Mouse (Mus musculus) thymus, adult 2 months (tissue): ENCODE measurements around the gene Sh3pxd2b. TPM values are rescaled to one million over a fixed set of nuclear protein-coding genes. Genes with fewer than 3 reads are reported as not detected.

ENCODE experiments used
- DNase-seq: peaks from one replicate; pipeline ENCODE4 v3.0.0; 2021
- H3K27ac ChIP-seq: fragments of 200-500 bp; 2 replicates; pipeline ENCODE4 v1.5.1; 2012; ENCODE audit warnings: low read length, control low read depth; ENCODE audit not compliant: control insufficient read depth, insufficient read depth
- H3K27me3 ChIP-seq: fragments of 200-500 bp; 2 replicates; pipeline ENCODE4 v1.6.1; 2012; ENCODE audit warnings: mild to moderate bottlenecking, low read length, moderate library complexity, mixed read lengths; ENCODE audit not compliant: control insufficient read depth, insufficient read depth
- H3K36me3 ChIP-seq: fragments of 200-500 bp; 2 replicates; pipeline ENCODE4 v1.6.1; 2012; ENCODE audit warnings: mild to moderate bottlenecking, low read length, moderate library complexity; ENCODE audit not compliant: control insufficient read depth, insufficient read depth
- H3K4me1 ChIP-seq: fragments of 200-500 bp; replicated peaks from 2 replicates; pipeline ENCODE4 v1.6.1; 2012; ENCODE audit warnings: low read length; ENCODE audit not compliant: control insufficient read depth, insufficient read depth
- H3K4me3 ChIP-seq: fragments of 200-500 bp; 2 replicates; pipeline ENCODE4 v1.5.1; 2012; ENCODE audit warnings: mild to moderate bottlenecking, low read length, control low read depth, moderate library complexity; ENCODE audit not compliant: control insufficient read depth, insufficient read depth
- CTCF ChIP-seq: fragments of 200-500 bp; IDR thresholded peaks from 2 replicates; pipeline ENCODE4 v1.5.1; 2012; ENCODE audit warnings: mild to moderate bottlenecking, control low read depth, low read length, moderate library complexity, borderline replicate concordance; ENCODE audit not compliant: control insufficient read depth, poor library complexity, insufficient read depth; ENCODE audit errors: extremely low read depth
- POLR2A ChIP-seq: fragments of 200-500 bp; IDR thresholded peaks from 2 replicates; pipeline ENCODE4 v1.6.1; 2012; ENCODE audit warnings: mild to moderate bottlenecking, low read length, control low read depth, moderate library complexity; ENCODE audit not compliant: control insufficient read depth, poor library complexity, insufficient read depth; ENCODE audit errors: extremely low read depth
- WGBS: fragments of 180-500 bp; shearing (Covaris S2); methylation state at CpG from one replicate; pipeline ENCODE4 v1.1.7; 2018; 5-methylcytosine and 5-hydroxymethylcytosine counted together
- polyA plus RNA-seq: library from polyadenylated mRNA; depleted of rRNA; stranded (reverse); fragments of >200 nt; gene quantifications from 2 replicates; pipeline ENCODE4 v1.2.3, GENCODE M21; 2012

Sh3pxd2b gene
- polyA plus RNA-seq, 1 experiment, result 7.5 TPM

DNA sequence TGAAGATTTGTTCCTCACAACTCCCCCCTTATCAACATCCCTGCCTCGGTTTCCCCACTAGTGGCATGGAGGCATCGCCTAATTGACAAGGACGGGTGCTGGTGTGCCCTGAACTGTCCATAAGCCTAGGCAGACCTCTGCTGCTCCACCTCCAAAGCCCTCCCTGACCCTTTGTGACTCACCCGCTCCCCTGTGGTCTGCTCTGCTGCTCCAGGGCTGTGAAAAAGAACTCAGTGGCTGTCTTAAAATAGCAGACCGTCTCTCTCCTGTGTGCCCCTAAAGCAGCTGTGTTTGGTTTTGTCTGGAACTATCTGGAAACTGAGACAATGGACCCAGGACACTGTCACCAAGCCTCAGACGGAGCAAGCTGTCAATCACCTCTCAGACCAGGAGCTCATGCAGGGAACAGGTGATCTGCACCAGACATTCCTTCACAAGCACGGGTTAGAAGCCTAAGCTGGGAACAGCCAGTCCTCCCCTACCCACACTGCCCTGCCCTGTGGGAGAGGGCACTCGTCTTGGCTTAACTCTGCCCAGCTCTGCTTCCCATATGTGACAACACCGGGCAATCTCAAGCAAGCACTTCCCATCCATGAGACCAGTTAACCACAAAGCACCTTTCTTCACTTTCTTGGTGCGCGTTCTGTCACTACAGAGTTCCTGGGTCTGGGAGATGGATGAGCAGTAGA lies 27.0 kb upstream of the Sh3pxd2b start:
- Histone ChIP-seq H3K4me1 (no peaks in the 10 kb centered on the region), H3K4me3 (no peak overlapping the region), H3K27me3 (no peaks in the 10 kb centered on the region), H3K36me3 (no peaks in the 10 kb centered on the region), H3K27ac (no peak overlapping the region)
- TF ChIP-seq CTCF (no peak), POLR2A (no peak)
- WGBS, result 66% methylated on average over 11 of the region's 11 CpGs
- no peak for DNase-seq

DNA sequence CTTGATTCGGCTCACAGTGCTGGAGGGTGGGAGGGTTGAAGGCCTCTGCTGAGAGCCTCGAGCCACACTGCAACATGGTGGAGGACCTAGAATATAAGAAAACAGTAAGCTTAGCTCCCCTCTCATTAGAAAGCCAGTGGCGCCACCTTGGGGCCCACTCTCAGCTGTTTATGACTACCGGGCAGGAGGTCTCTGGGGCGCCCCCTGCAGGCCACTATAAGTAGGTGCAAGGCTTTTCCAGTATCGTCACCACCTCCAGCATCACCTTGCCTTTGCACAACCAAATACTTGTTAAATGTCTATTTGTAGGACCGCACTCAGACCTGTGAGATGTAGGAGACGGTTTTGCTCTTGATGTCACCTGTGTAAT lies 26.4 kb upstream of the Sh3pxd2b start:
- WGBS, result 43% methylated on average over 8 of the region's 8 CpGs

GRCm38 (mm10) chr11:32324609-32325008 lies 23.0 kb upstream of the Sh3pxd2b start:
- TF ChIP-seq POLR2A (no peak), CTCF (peak; percentile 95)
- H3K27ac ChIP-seq, result no peak overlapping the region
- H3K4me3 ChIP-seq, result no peak overlapping the region
- 11% methylated on average over 15 of the region's 15 CpGs for WGBS
- H3K36me3 ChIP-seq, result no peaks in the 10 kb centered on the region
- no peaks in the 10 kb centered on the region for H3K4me1 ChIP-seq
- DNase-seq, result peak; percentile 85
- no peaks in the 10 kb centered on the region for H3K27me3 ChIP-seq

More for the DNA sequence above, 26.4 kb upstream of the Sh3pxd2b start:
- TF ChIP-seq CTCF, result peak; percentile 88
- no peak for TF ChIP-seq POLR2A
- Histone ChIP-seq H3K4me3 (no peak overlapping the region), H3K27me3 (no peaks in the 10 kb centered on the region), H3K4me1 (no peaks in the 10 kb centered on the region), H3K27ac (no peak overlapping the region), H3K36me3 (no peaks in the 10 kb centered on the region)
- peak; percentile 63 for DNase-seq

DNA sequence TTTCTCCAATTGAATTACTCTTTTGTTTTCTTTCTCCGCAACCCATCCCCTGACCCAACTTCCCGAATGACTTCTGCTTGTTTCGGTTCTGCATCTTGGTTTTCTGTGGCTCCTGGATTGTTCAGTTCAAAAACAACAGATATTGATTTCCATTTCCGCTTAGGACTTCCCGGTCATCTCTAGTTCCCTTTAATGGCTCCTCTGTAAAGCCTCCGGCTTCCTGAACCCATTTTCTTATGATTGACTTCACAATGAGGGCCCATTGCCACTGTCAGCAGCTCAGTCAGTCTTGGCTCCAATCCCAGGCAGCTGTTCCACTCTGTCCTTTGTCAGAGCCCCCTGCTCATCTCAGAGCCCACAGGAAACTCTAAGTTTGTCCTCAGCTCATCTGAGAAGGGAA lies 16.5 kb upstream of the Sh3pxd2b start:
- no peaks in the 10 kb centered on the region; the same call in 1 of the 2 replicates for H3K27me3 ChIP-seq
- H3K27ac ChIP-seq, result no peak overlapping the region
- 36% methylated on average over 6 of the region's 6 CpGs for WGBS
- no peak for DNase-seq
- TF ChIP-seq POLR2A (no peak), CTCF (no peak)
- H3K4me3 ChIP-seq, result no peak overlapping the region
- no peaks in the 10 kb centered on the region; the same call in 1 of the 2 replicates for H3K4me1 ChIP-seq
- H3K36me3 ChIP-seq, result no peaks in the 10 kb centered on the region

DNA sequence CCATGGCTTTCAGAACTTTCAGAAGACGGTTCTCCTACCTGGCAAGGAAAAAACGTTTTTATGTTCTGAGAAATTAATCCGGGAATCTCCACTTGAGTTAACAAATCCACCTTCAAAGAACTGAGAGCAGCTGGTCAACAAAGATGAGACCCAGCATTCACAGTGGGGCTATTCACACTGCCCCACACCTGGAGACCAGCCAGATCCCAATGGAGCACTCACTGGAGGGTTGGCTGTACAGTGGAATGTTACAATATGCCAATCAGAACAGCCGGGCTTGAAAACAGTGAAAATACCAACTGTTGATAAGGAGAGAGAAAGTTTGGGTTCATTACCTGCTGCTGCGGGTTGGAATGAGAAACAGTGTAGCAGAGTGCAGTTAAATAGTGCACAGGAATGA lies 15.8 kb upstream of the Sh3pxd2b start:
- 87% methylated on average over 5 of the region's 5 CpGs for WGBS
- H3K27me3 ChIP-seq, result no peaks in the 10 kb centered on the region; the same call in 1 of the 2 replicates
- H3K27ac ChIP-seq, result no peak overlapping the region
- TF ChIP-seq CTCF (no peak), POLR2A (no peak)
- no peaks in the 10 kb centered on the region; the same call in 1 of the 2 replicates for H3K4me1 ChIP-seq
- DNase-seq, result no peak
- no peaks in the 10 kb centered on the region for H3K36me3 ChIP-seq
- no peak overlapping the region for H3K4me3 ChIP-seq

DNA sequence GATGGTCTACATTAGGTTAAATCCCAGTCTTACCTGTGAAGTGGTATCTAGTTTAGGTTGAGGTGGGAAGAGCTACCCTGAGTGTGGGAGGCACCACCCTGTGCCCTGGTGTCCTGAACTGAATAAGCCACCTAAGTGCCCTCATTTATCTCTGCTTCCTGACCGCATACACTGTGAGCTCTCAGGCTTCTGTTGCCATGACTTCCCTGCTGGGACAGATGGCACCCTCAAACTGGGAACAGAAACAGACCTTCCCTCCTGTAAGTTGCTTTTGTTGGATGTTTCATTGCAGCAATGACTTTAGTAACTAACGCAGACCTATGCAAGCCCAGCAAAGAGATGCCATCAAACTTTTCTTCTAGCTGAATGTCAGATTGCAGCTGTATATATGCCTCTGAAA lies 14.4 kb upstream of the Sh3pxd2b start:
- 91% methylated on average over 2 of the region's 2 CpGs for WGBS
- no peak for TF ChIP-seq CTCF
- no peak for TF ChIP-seq POLR2A
- no peaks in the 10 kb centered on the region for H3K36me3 ChIP-seq

More for the DNA sequence above, 14.4 kb upstream of the Sh3pxd2b start:
- H3K4me1 ChIP-seq, result no peaks in the 10 kb centered on the region; the same call in 1 of the 2 replicates
- DNase-seq, result no peak
- no peak overlapping the region for H3K4me3 ChIP-seq
- no peaks in the 10 kb centered on the region; the same call in 1 of the 2 replicates for H3K27me3 ChIP-seq
- no peak overlapping the region for H3K27ac ChIP-seq
